Mouse (Mus musculus) heart, postnatal 36 days (tissue): ENCODE results near the gene Tmem86b. TPM values are rescaled to one million over a fixed set of nuclear protein-coding genes. Genes with fewer than 3 reads are reported as not detected.
"Not testable (repeated sequence)": the region's sequence is repeated elsewhere in the genome, so short reads cannot be mapped to it uniquely, and the experiment has no call there.

Experiments
- DNase-seq, 2 experiments: peaks; one replicate each; pipeline ENCODE4 v3.0.0; 2021 to 2022
- intact Hi-C: fragments of 180-260 bp; cut with DNase I; formaldehyde crosslinking; loops from one replicate; pipeline ENCODE4 v1.15.1; 2025
- microRNA-seq, 2 experiments: library from miRNA; unstranded; fragments of <30 nt; microRNA quantifications; one replicate each; pipeline ENCODE4 v1.2.0; 2021; ENCODE audit warnings: borderline number of aligned reads in 2 of 2
- total RNA-seq, 2 experiments: library from RNA; stranded (reverse); gene quantifications; 2 replicates each; pipeline ENCODE4 v1.2.3; 2021

The Tmem86b gene
- total RNA-seq, 2 experiments from 2014 or later = 4.2 to 5.1 TPM

GRCm38 (mm10) chr7:4608002-4608401 lies 23.2 kb downstream of the Tmem86b start:
- intact Hi-C loops = no loop called here
- no peak for DNase-seq

- no peak for DNase-seq
- intact Hi-C loops = no loop called here
These were observed 27.3 kb downstream of the Tmem86b start, which contains the start of gene Ptprh for GRCm38 (mm10) chr7:4603873-4604272. Gene Ptprh, minus strand, starts transcription at chr7:4604041.

GRCm38 (mm10) chr7:4602969-4603368 lies 28.3 kb downstream of the Tmem86b start:
- intact Hi-C loops = no loop called here
- no peak for DNase-seq

- DNase-seq, intact Hi-C loops: not testable (repeated sequence)
These were observed 34.2 kb downstream of the Tmem86b start for GRCm38 (mm10) chr7:4597046-4597445.

- intact Hi-C loops, DNase-seq: not testable (repeated sequence)
These were observed 49.7 kb downstream of the Tmem86b start for GRCm38 (mm10) chr7:4581481-4581880.

Small RNA genes lying within 50 kb of the gene (microRNA-seq; reads per million reads assigned to microRNA genes)
- 0 reads per million in 2 experiments for gene Gm23577

Other genes starting within 250 kb of the Tmem86b start
- under 1 TPM; 0.36 to 0.60 TPM for gene Gp6, start 233.7 kb downstream of the Tmem86b start, total RNA-seq
- 10 to 100 TPM; 24.6 to 31.3 TPM for gene Rdh13, start 185.8 kb downstream of the Tmem86b start, total RNA-seq
- 1 to 10 TPM; 1.5 to 3.5 TPM for gene Eps8l1, start 170.7 kb downstream of the Tmem86b start, total RNA-seq
- gene Ppp1r12c, start 129.7 kb downstream of the Tmem86b start, total RNA-seq = 10 to 100 TPM; 59.7 to 62.2 TPM
- gene Tnnt1, start 115.0 kb downstream of the Tmem86b start, total RNA-seq = 10 to 100 TPM; 20.0 to 21.3 TPM
- over 10,000 TPM in 1 of 2 experiments, 1,000 to 10,000 TPM in 1; 9,756 to 10,673 TPM for gene Tnni3, start 107.2 kb downstream of the Tmem86b start, total RNA-seq
- 1 to 10 TPM; 2.0 to 3.0 TPM for gene Dnaaf3, start 99.0 kb downstream of the Tmem86b start, total RNA-seq
- under 1 TPM; 0.54 to 0.89 TPM for gene Syt5, start 83.9 kb downstream of the Tmem86b start, total RNA-seq
- gene Ptprh, start 27.4 kb downstream of the Tmem86b start, total RNA-seq = not detected
- gene Ppp6r1, start 27.6 kb upstream of the Tmem86b start, total RNA-seq = 10 to 100 TPM; 72.1 to 73.7 TPM
- 10 to 100 TPM; 27.2 to 34.7 TPM for gene Hspbp1, start 53.6 kb upstream of the Tmem86b start, total RNA-seq
- 1 to 10 TPM; 1.2 TPM for gene Brsk1, start 59.2 kb upstream of the Tmem86b start, total RNA-seq
- under 1 TPM; 0.11 to 0.30 TPM for gene Tmem150b, start 93.8 kb upstream of the Tmem86b start, total RNA-seq
- gene Kmt5c, start 108.7 kb upstream of the Tmem86b start, total RNA-seq = 10 to 100 TPM; 14.8 to 15.9 TPM
- gene Cox6b2, start 121.7 kb upstream of the Tmem86b start, total RNA-seq = 1 to 10 TPM; 1.9 to 2.3 TPM
- not detected for gene Fam71e2, start 139.9 kb upstream of the Tmem86b start, total RNA-seq
- not detected for gene Il11, start 151.4 kb upstream of the Tmem86b start, total RNA-seq
- gene Tmem190, start 151.5 kb upstream of the Tmem86b start, total RNA-seq = not detected
- gene Tmem238, start 158.2 kb upstream of the Tmem86b start, total RNA-seq = 1 to 10 TPM; 4.4 to 5.7 TPM
- 100 to 1,000 TPM; 515 to 545 TPM for gene Rpl28, start 161.5 kb upstream of the Tmem86b start, total RNA-seq
- 10 to 100 TPM; 89.8 to 95.7 TPM for gene Ube2s, start 181.2 kb upstream of the Tmem86b start, total RNA-seq
- not detected for gene Shisa7, start 213.3 kb upstream of the Tmem86b start, total RNA-seq
- 1 to 10 TPM; 3.9 to 4.6 TPM for gene Isoc2b, start 238.8 kb upstream of the Tmem86b start, total RNA-seq
- gene Isoc2a, start 245.7 kb upstream of the Tmem86b start, total RNA-seq = 10 to 100 TPM; 45.4 to 48.8 TPM